Mouse (Mus musculus) erythroid progenitor cell, adult 5-6 weeks (primary cell): Measurements from ENCODE around the gene Lyrm9. TPM values are rescaled to one million over a fixed set of nuclear protein-coding genes. Genes with fewer than 3 reads are reported as not detected.

Experiments
- ATAC-seq: replicated peaks from 2 replicates; pipeline ENCODE4 v1.8.0; 2016; ENCODE audit warnings: moderate number of reproducible peaks, mild to moderate bottlenecking, moderate TSS enrichment, inconsistent platforms; ENCODE audit not compliant: poor library complexity, low FRiP score, severe bottlenecking
- total RNA-seq, 2 experiments: library from RNA; stranded (forward) in 1 of 2; stranded (reverse) in 1 of 2; fragments of 150-400 nt in 1 of 2; fragments of 186-747, 209-891 nt in 1 of 2; gene quantifications; 2 replicates each; pipeline versions ENCODE4 v1.2.3 to v1.2.4; 2015 to 2017; ENCODE audit warnings: low replicate concordance in 2 of 2

The Lyrm9 gene
- total RNA-seq, 2 experiments from 2014 or later, result 2.8 to 4.6 TPM

- ATAC-seq, result no peak
Observed at GRCm38 (mm10) chr11:78889156-78889555, 62.8 kb downstream of the Lyrm9 start.

Other genes with a start within 250 kb of the Lyrm9 start
- 3.2 and 16.8 TPM in 2 replicates for gene Nlk, start 129.2 kb upstream of the Lyrm9 start, total RNA-seq (2015; ENCODE audit: low replicate concordance)
- gene Nlk, start 129.2 kb upstream of the Lyrm9 start, total RNA-seq (2017; ENCODE audit: low replicate concordance), result 4.1 and 5.1 TPM in 2 replicates
- 5.4 TPM in 1 of 2 replicates, not detected in the other for gene Ccnq, start 74.9 kb upstream of the Lyrm9 start, total RNA-seq (2015; ENCODE audit: low replicate concordance)
- 0.38 and 4.6 TPM in 2 replicates for gene Ccnq, start 74.9 kb upstream of the Lyrm9 start, total RNA-seq (2017; ENCODE audit: low replicate concordance)
- gene Nos2, start 94.2 kb downstream of the Lyrm9 start, total RNA-seq (2015; ENCODE audit: low replicate concordance), result not detected in 2 replicates
- not detected in 2 replicates for gene Nos2, start 94.2 kb downstream of the Lyrm9 start, total RNA-seq (2017; ENCODE audit: low replicate concordance)
- 137 and 146 TPM in 2 replicates for gene Lgals9, start 158.4 kb downstream of the Lyrm9 start, total RNA-seq (2015; ENCODE audit: low replicate concordance)
- 14.2 and 28.0 TPM in 2 replicates for gene Lgals9, start 158.4 kb downstream of the Lyrm9 start, total RNA-seq (2017; ENCODE audit: low replicate concordance)